Mouse (Mus musculus) neural tube, embryonic 14.5 days (tissue): ENCODE measurements around the gene Twsg1. TPM values are rescaled to one million over a fixed set of nuclear protein-coding genes. Genes with fewer than 3 reads are reported as not detected.

Experiments used
- ATAC-seq: fragments of 200-750 bp; cut with Nextera tagmentation; 2 replicates; pipeline ENCODE4 v1.8.0; 2017; ENCODE audit warnings: low read depth, mild to moderate bottlenecking, moderate TSS enrichment, moderate library complexity
- H3K27ac ChIP-seq: fragments of 300-500 bp; sonication (generic); 2 replicates; pipeline ENCODE4 v1.5.1; 2014; ENCODE audit warnings: low read depth, mild to moderate bottlenecking, control low read depth, low read length, moderate library complexity, mixed read lengths
- H3K27me3 ChIP-seq: fragments of 300-500 bp; sonication (generic); 2 replicates; pipeline ENCODE4 v1.6.1; 2014; ENCODE audit warnings: low read length; ENCODE audit not compliant: control insufficient read depth, insufficient read depth
- H3K36me3 ChIP-seq: fragments of 300-500 bp; sonication (generic); 2 replicates; pipeline ENCODE4 v1.6.1; 2014; ENCODE audit warnings: low read length, mixed read lengths; ENCODE audit not compliant: control insufficient read depth, insufficient read depth
- H3K4me1 ChIP-seq: fragments of 300-500 bp; sonication (generic); 2 replicates; pipeline ENCODE4 v1.6.1; 2014; ENCODE audit warnings: low read length; ENCODE audit not compliant: control insufficient read depth, insufficient read depth
- H3K4me2 ChIP-seq: fragments of 300-500 bp; sonication (generic); 2 replicates; pipeline ENCODE4 v1.6.1; 2014; ENCODE audit warnings: mild to moderate bottlenecking, low read depth, low read length, control low read depth
- H3K4me3 ChIP-seq: fragments of 300-500 bp; sonication (generic); 2 replicates; pipeline ENCODE4 v1.5.1; 2014; ENCODE audit warnings: low read depth, low read length, control low read depth, mixed read lengths
- H3K9ac ChIP-seq: fragments of 300-500 bp; sonication (generic); replicated peaks from 2 replicates; pipeline ENCODE4 v1.6.1; 2014; ENCODE audit warnings: low read depth, mild to moderate bottlenecking, control low read depth, low read length, mixed read lengths
- H3K9me3 ChIP-seq: fragments of 300-500 bp; sonication (generic); 2 replicates; pipeline ENCODE4 v1.6.1; 2016; ENCODE audit warnings: low read length; ENCODE audit not compliant: control insufficient read depth
- WGBS: fragments of 180-500 bp; shearing (Covaris S2); extraction: QIAGEN DNeasy Blood & Tissue Kit; methylation state at CpG from one replicate; pipeline ENCODE4 v1.1.7; 2014; 5-methylcytosine and 5-hydroxymethylcytosine counted together
- polyA plus RNA-seq: library from polyadenylated mRNA; unstranded; fragments of >200 nt; fragmentation: Nextera tagmentation; extraction: Ambion mirVana; gene quantifications from 2 replicates; pipeline ENCODE4 v1.2.1, GENCODE M21; 2014

Gene Twsg1
- polyA plus RNA-seq, 1 experiment from 2014 or later, result 47.8 TPM

DNA sequence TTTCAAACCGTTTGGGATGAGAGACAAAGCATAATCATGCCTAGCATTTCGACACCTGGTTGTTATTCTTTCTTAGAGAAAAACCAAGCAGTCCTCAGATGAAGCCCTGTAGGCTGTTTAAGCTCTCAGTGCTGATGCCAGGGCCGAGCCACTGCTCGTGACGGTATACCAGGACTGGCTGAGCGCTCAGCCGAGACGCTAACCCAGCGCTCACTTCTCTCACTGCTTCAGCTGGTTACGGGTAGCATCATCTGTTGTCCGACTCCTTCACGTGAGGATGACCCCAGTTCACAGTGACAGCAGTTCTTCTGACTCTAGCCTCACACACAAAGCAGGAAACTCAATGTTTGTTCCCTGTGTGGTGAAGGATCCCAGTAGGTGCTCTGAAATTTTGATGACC is 10.8 kb downstream of the Twsg1 start:
- Histone ChIP-seq H3K4me3 (no peak overlapping the region), H3K9ac (no peak overlapping the region), H3K4me1 (no peaks in the 10 kb centered on the region), H3K4me2 (no peak overlapping the region), H3K36me3 (peaks cover 8% of the 10 kb centered on the region; the same call in 1 of the 2 replicates), H3K9me3 (no peaks in the 10 kb centered on the region), H3K27me3 (no peaks in the 10 kb centered on the region), H3K27ac (no peak overlapping the region)
- WGBS, result 71% methylated on average over 12 of the region's 12 CpGs
- ATAC-seq, result no peak

- no peak overlapping the region for H3K4me2 ChIP-seq
- H3K36me3 ChIP-seq, result peaks cover 8% of the 10 kb centered on the region; the same call in 1 of the 2 replicates
- ATAC-seq, result no peak
- H3K9ac ChIP-seq, result 0 out of 2 replicates have a peak overlapping the region, but pooled peaks have one; percentile 7
- no peak overlapping the region for H3K27ac ChIP-seq
- no peaks in the 10 kb centered on the region for H3K4me1 ChIP-seq
- no peak overlapping the region for H3K4me3 ChIP-seq
- no peaks in the 10 kb centered on the region for H3K9me3 ChIP-seq
- 68% methylated on average over 14 of the region's 14 CpGs for WGBS
- no peaks in the 10 kb centered on the region for H3K27me3 ChIP-seq
These were observed 11.4 kb downstream of the Twsg1 start for GRCm38 (mm10) chr17:65939461-65940192.

GRCm38 (mm10) chr17:65937671-65938070 is 13.4 kb downstream of the Twsg1 start:
- Histone ChIP-seq H3K9me3 (no peaks in the 10 kb centered on the region), H3K4me1 (no peaks in the 10 kb centered on the region), H3K4me2 (no peak overlapping the region), H3K27ac (no peak overlapping the region), H3K4me3 (no peak overlapping the region), H3K27me3 (no peaks in the 10 kb centered on the region), H3K36me3 (peaks cover 12% of the 10 kb centered on the region; the same call in 1 of the 2 replicates), H3K9ac (no peak overlapping the region)
- WGBS, result 87% methylated on average over 9 of the region's 9 CpGs
- no peak for ATAC-seq

GRCm38 (mm10) chr17:65933741-65934140 is 17.3 kb downstream of the Twsg1 start:
- Histone ChIP-seq H3K4me1 (no peaks in the 10 kb centered on the region), H3K9me3 (no peaks in the 10 kb centered on the region), H3K27me3 (no peaks in the 10 kb centered on the region), H3K27ac (no peak overlapping the region), H3K4me3 (no peak overlapping the region), H3K36me3 (peaks cover 19% of the 10 kb centered on the region), H3K9ac (no peak overlapping the region), H3K4me2 (no peak overlapping the region)
- WGBS, result 95% methylated on average over 2 of the region's 2 CpGs
- no peak for ATAC-seq

DNA sequence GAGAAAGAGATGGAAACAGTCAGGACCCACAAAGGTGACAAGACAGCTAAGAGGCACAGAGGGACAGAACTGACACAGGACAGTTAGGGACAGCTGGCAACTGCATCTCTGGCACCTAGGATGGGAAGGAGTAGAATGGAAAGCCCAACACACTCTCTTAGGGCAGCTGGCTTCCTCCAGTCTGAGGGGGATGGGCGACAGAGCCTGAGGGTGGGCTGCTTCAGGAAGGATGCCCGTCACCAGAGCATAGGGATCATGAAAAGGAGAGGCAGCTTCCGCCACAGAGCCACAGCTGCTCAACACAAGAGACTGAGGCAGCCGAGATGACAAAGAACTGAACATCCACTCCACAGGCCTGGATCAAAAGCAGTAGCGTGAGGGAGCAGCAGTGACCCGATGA is 19.5 kb downstream of the Twsg1 start:
- H3K4me1 ChIP-seq, result no peaks in the 10 kb centered on the region
- peaks cover 22% of the 10 kb centered on the region for H3K36me3 ChIP-seq
- H3K4me3 ChIP-seq, result no peak overlapping the region
- H3K27me3 ChIP-seq, result no peaks in the 10 kb centered on the region
- 37% methylated on average over 6 of the region's 6 CpGs for WGBS
- 0 out of 2 replicates have a peak overlapping the region, but pooled peaks have one; percentile 18 for H3K27ac ChIP-seq
- peak; percentile 54; the same call in 1 of the 2 replicates for ATAC-seq
- no peak overlapping the region for H3K4me2 ChIP-seq
- H3K9ac ChIP-seq, result no peak overlapping the region
- H3K9me3 ChIP-seq, result no peaks in the 10 kb centered on the region

- ATAC-seq, result no peak
- no peak overlapping the region for H3K27ac ChIP-seq
- WGBS, result 83% methylated on average over 6 of the region's 6 CpGs
- H3K4me2 ChIP-seq, result no peak overlapping the region
- H3K36me3 ChIP-seq, result peaks cover 26% of the 10 kb centered on the region
- no peaks in the 10 kb centered on the region for H3K4me1 ChIP-seq
- H3K9me3 ChIP-seq, result no peaks in the 10 kb centered on the region
- no peaks in the 10 kb centered on the region for H3K27me3 ChIP-seq
- H3K9ac ChIP-seq, result no peak overlapping the region
- H3K4me3 ChIP-seq, result no peak overlapping the region
These were observed 20.1 kb downstream of the Twsg1 start for GRCm38 (mm10) chr17:65930960-65931359.

GRCm38 (mm10) chr17:65930158-65930826 is 20.7 kb downstream of the Twsg1 start:
- no peak overlapping the region for H3K4me2 ChIP-seq
- WGBS, result 85% methylated on average over 7 of the region's 7 CpGs
- no peak overlapping the region for H3K9ac ChIP-seq
- no peak overlapping the region for H3K27ac ChIP-seq
- H3K4me1 ChIP-seq, result no peaks in the 10 kb centered on the region
- no peak overlapping the region for H3K4me3 ChIP-seq
- no peaks in the 10 kb centered on the region for H3K27me3 ChIP-seq
- peaks cover 33% of the 10 kb centered on the region for H3K36me3 ChIP-seq
- H3K9me3 ChIP-seq, result no peaks in the 10 kb centered on the region
- no peak for ATAC-seq

DNA sequence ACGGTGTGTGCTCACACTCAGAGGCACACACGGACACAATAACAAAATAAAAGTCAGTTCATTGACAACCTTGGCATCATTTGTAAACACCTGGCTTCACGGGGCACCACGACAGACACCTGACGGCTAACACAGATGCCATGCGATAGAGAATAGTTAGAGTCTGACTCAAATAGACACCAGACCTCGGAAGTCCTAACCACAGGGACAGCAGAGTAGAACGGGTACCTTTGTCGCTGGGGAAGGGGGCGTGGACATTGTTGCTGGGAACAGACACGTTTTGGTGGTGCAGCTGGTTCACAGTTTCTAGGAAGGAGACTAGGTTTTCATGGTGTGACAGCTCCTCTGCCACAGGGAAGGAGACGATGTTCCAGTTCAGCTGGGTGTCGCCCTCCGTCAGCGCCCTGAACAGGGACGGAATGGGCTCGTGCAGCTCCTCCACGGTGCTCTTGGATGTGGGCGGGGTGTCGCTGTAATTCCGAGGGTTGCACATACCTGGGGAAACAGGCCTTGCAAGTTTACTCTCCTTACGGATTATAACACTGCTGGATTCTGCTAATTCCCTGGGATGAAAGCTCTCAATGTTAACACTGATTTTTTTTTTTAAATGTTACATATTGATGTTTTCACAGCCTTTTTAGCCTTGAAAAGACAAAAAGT is 21.6 kb downstream of the Twsg1 start:
- Histone ChIP-seq H3K36me3 (peaks cover 38% of the 10 kb centered on the region), H3K4me1 (no peaks in the 10 kb centered on the region), H3K27me3 (no peaks in the 10 kb centered on the region), H3K4me2 (no peak overlapping the region), H3K27ac (no peak overlapping the region), H3K9me3 (no peaks in the 10 kb centered on the region), H3K9ac (no peak overlapping the region), H3K4me3 (no peak overlapping the region)
- 89% methylated on average over 22 of the region's 22 CpGs for WGBS
- no peak for ATAC-seq

GRCm38 (mm10) chr17:65927077-65927476 is 23.9 kb downstream of the Twsg1 start:
- Histone ChIP-seq H3K9ac (no peak overlapping the region), H3K4me3 (no peak overlapping the region), H3K36me3 (peaks cover 47% of the 10 kb centered on the region), H3K27me3 (no peaks in the 10 kb centered on the region), H3K27ac (no peak overlapping the region), H3K4me2 (no peak overlapping the region), H3K9me3 (no peaks in the 10 kb centered on the region), H3K4me1 (no peaks in the 10 kb centered on the region)
- WGBS, result 66% methylated on average over 4 of the region's 4 CpGs
- no peak for ATAC-seq
